Mouse (Mus musculus) liver, postnatal 0 days (tissue): Measurements from ENCODE around the gene Fes.

Source experiments
- CTCF ChIP-seq: sonication (generic); IDR thresholded peaks from 2 replicates; pipeline ENCODE4 v1.5.1; 2016; ENCODE audit warnings: antibody characterized with exemption, low read depth
- EP300 ChIP-seq: IDR thresholded peaks from 2 replicates; pipeline ENCODE4 v1.6.1; 2016; ENCODE audit warnings: antibody characterized with exemption, low read depth, mild to moderate bottlenecking

- TF ChIP-seq CTCF (no peak), EP300 (no peak)
Observed at GRCm38 (mm10) chr7:80418036-80418435, 30.3 kb upstream of the Fes start.
